Comparison of ENCODE assay signal across 19 mouse cellular contexts in the genomic region with DNA sequence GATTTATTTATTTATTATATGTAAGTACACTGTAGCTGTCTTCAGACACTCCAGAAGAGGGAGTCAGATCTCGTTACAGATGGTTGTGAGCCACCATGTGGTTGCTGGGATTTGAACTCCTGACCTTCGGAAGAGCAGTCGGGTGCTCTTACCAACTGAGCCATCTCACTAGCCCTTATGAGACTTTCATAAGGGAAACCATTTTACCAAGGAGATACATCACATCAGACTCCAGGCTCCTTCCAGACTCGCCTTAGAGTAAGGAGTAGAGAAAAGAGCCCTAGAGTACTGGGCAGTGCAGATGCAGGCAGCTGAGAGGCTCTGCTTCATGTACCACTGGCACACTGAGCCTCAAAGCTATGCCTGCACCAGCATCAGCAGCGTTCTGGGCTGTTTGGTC. TPM values are rescaled to one million over a fixed set of nuclear protein-coding genes. Genes with fewer than 3 reads are reported as not detected.
DNase-seq lines count a peak whose midpoint lies in the region; ATAC-seq and TF ChIP-seq lines count a peak whose summit lies in the region.
"Not testable (repeated sequence)": the region's sequence is repeated elsewhere in the genome, so short reads cannot be mapped to it uniquely, and the experiment has no call there.
"Had no signal": no experiment of that assay in that cellular context is flagged by ENCODE, and none has a peak within 500 bp of the region (broad histone marks: within the 10 kb centered on the region; RNA-seq: fewer than 3 reads in every experiment).

No protein-coding gene starts in this region.

- TF ChIP-seq POLR2A in MEL (IDR thresholded peaks at IDR 0.05; ENCODE audit: control insufficient read depth in 1 of 2, insufficient read depth in 1 of 2, low read depth in 1 of 2, low read length in 2 of 2, poor library complexity in 1 of 2) = not testable (repeated sequence)

- not testable (repeated sequence) for H3K9me3 ChIP-seq in MEL (replicated peaks; ENCODE audit: insufficient read depth, low read length); embryonic facial prominence, embryonic 13.5 days; heart, embryonic 10.5 days; heart, embryonic 13.5 days; heart, embryonic 16.5 days (replicated peaks; ENCODE audit: control insufficient read depth, low read length); limb, embryonic 11.5 days (ENCODE audit: control insufficient read depth, low read length); neural tube, embryonic 13.5 days

- not testable (repeated sequence) for H3K36me3 ChIP-seq in MEL (ENCODE audit: control insufficient read depth in 1 of 2, insufficient read depth in 2 of 2, low read length in 2 of 2); embryonic facial prominence, embryonic 13.5 days; heart, embryonic 10.5 days; heart, embryonic 13.5 days; heart, embryonic 16.5 days (ENCODE audit: control insufficient read depth, insufficient read depth); limb, embryonic 11.5 days (ENCODE audit: control insufficient read depth, insufficient read depth, low read length); neural tube, embryonic 13.5 days

- not testable (repeated sequence) for ATAC-seq in embryonic facial prominence, embryonic 13.5 days (ENCODE audit: insufficient number of reproducible peaks, insufficient read depth, low FRiP score, low TSS enrichment, low read depth); heart, embryonic 13.5 days (ENCODE audit: extremely low read depth, insufficient number of reproducible peaks, low FRiP score, low TSS enrichment); heart, embryonic 16.5 days (replicated peaks; ENCODE audit: extremely low read depth, insufficient read depth, low FRiP score); limb, embryonic 11.5 days (ENCODE audit: insufficient number of reproducible peaks, low FRiP score, low TSS enrichment, low read depth); neural tube, embryonic 13.5 days (ENCODE audit: low read depth)

- H3K27me3 ChIP-seq in MEL (ENCODE audit: control insufficient read depth in 1 of 2, insufficient read depth in 2 of 2, low read length in 2 of 2); embryonic facial prominence, embryonic 13.5 days; heart, embryonic 10.5 days (ENCODE audit: insufficient read depth, poor library complexity, severe bottlenecking); heart, embryonic 13.5 days (replicated peaks); heart, embryonic 16.5 days (ENCODE audit: control insufficient read depth, insufficient read depth, low read length); limb, embryonic 11.5 days (ENCODE audit: control insufficient read depth, insufficient read depth, low read length); neural tube, embryonic 13.5 days: not testable (repeated sequence)

- 43% methylated on average over 5 of the region's 5 CpGs for WGBS in embryonic facial prominence, embryonic 13.5 days
- WGBS in heart, embryonic 10.5 days = 46% methylated on average over 5 of the region's 5 CpGs
- 49% methylated on average over 5 of the region's 5 CpGs for whole genome bisulfite sequencing in heart, embryonic 13.5 days
- WGBS in heart, embryonic 16.5 days = 41% methylated on average over 5 of the region's 5 CpGs
- 37% methylated on average over 5 of the region's 5 CpGs for WGBS in limb, embryonic 11.5 days
- WGBS in neural tube, embryonic 13.5 days = 60% methylated on average over 5 of the region's 5 CpGs

- not testable (repeated sequence) for H3K27ac ChIP-seq in MEL (ENCODE audit: control insufficient read depth, low read depth, low read length); limb, embryonic 11.5 days (replicated peaks; ENCODE audit: low read depth, low read length)
- 0 out of 2 replicates have a peak overlapping the region, but pooled peaks have one; percentile 16 for H3K27ac ChIP-seq in embryonic facial prominence, embryonic 13.5 days
- peak overlapping the region; percentile 79 for H3K27ac ChIP-seq in heart, embryonic 10.5 days
- H3K27ac ChIP-seq in heart, embryonic 13.5 days (replicated peaks) = peak overlapping the region; percentile 88
- peak overlapping the region; percentile 81 for H3K27ac ChIP-seq in heart, embryonic 16.5 days (ENCODE audit: low read length)
- peak overlapping the region; percentile 42; the same call in 1 of the 2 replicates for H3K27ac ChIP-seq in neural tube, embryonic 13.5 days (replicated peaks)

- TF ChIP-seq RAD21 in MEL (IDR thresholded peaks at IDR 0.05; ENCODE audit: low read depth, low read length) = not testable (repeated sequence)

- H3K79me2 ChIP-seq in MEL (ENCODE audit: control insufficient read depth, insufficient read depth, low read length, poor library complexity) = not testable (repeated sequence)

- not testable (repeated sequence) for H3K4me2 ChIP-seq in embryonic facial prominence, embryonic 13.5 days; heart, embryonic 13.5 days; heart, embryonic 16.5 days (ENCODE audit: low read depth, low read length); limb, embryonic 11.5 days (ENCODE audit: low read depth, severe bottlenecking); neural tube, embryonic 13.5 days

- DNase-seq in MEL (ENCODE audit: low read depth, low spot score); heart, embryonic 10.5 days (ENCODE audit: low spot score): not testable (repeated sequence)
- DNase-seq in limb, embryonic 11.5 days (ENCODE audit: low spot score) = peak; percentile 36

- H3K4me1 ChIP-seq in MEL (ENCODE audit: control insufficient read depth in 1 of 2, insufficient read depth in 2 of 2, low read length in 2 of 2) = not testable (repeated sequence)
- H3K4me1 ChIP-seq in embryonic facial prominence, embryonic 13.5 days = peaks cover 25% of the 10 kb centered on the region
- H3K4me1 ChIP-seq in heart, embryonic 10.5 days = peaks cover 73% of the 10 kb centered on the region
- H3K4me1 ChIP-seq in heart, embryonic 13.5 days = peaks cover 73% of the 10 kb centered on the region
- peaks cover 60% of the 10 kb centered on the region for H3K4me1 ChIP-seq in heart, embryonic 16.5 days (ENCODE audit: control insufficient read depth, insufficient read depth, low read length)
- peaks cover 10% of the 10 kb centered on the region; the same call in 1 of the 2 replicates for H3K4me1 ChIP-seq in limb, embryonic 11.5 days (ENCODE audit: control insufficient read depth, insufficient read depth, low read length)
- H3K4me1 ChIP-seq in neural tube, embryonic 13.5 days (replicated peaks) = peaks cover 54% of the 10 kb centered on the region

- not testable (repeated sequence) for H3K9ac ChIP-seq in MEL (ENCODE audit: control insufficient read depth, low read depth, low read length, poor library complexity, severe bottlenecking); embryonic facial prominence, embryonic 13.5 days; limb, embryonic 11.5 days (ENCODE audit: low read length); neural tube, embryonic 13.5 days
- H3K9ac ChIP-seq in heart, embryonic 13.5 days = peak overlapping the region; percentile 37; the same call in 1 of the 2 replicates
- H3K9ac ChIP-seq in heart, embryonic 16.5 days (ENCODE audit: low read length) = 0 out of 2 replicates have a peak overlapping the region, but pooled peaks have one; percentile 13

- TF ChIP-seq CTCF in MEL (IDR thresholded peaks at IDR 0.05 in 2 of 3, conservative IDR thresholded peaks at IDR 0.05 in 1 of 3; ENCODE audit: control insufficient read depth in 1 of 3, insufficient read depth in 1 of 3, low read depth in 2 of 3, low read length in 3 of 3, poor library complexity in 1 of 3, severe bottlenecking in 1 of 3) = not testable (repeated sequence)

- TF ChIP-seq EP300 in MEL (IDR thresholded peaks at IDR 0.05; ENCODE audit: low read depth in 1 of 2, low read length in 2 of 2) = not testable (repeated sequence)

- H3K4me3 ChIP-seq in MEL (ENCODE audit: control insufficient read depth in 1 of 2, insufficient read depth in 1 of 2, low read depth in 2 of 2, low read length in 2 of 2); embryonic facial prominence, embryonic 13.5 days; heart, embryonic 10.5 days; heart, embryonic 13.5 days; heart, embryonic 16.5 days (ENCODE audit: low read length); limb, embryonic 11.5 days (ENCODE audit: low read depth, low read length); neural tube, embryonic 13.5 days: not testable (repeated sequence)

RNA-seq across cellular contexts. Expression of a gene that starts 10.0 kb away (rescaled TPM):
- total RNA-seq in MEL (2012; rRNA removed) = not detected in 2 replicates
- polyA plus RNA-seq in MEL (2012; ENCODE audit: insufficient read depth in 1 of 2, insufficient read length in 2 of 2, low read depth in 1 of 2, low replicate concordance in 2 of 2, missing spikeins in 1 of 2) = not detected
- 1.3 and 10.3 TPM in 2 replicates for polyA plus RNA-seq in embryonic facial prominence, embryonic 13.5 days (2015; fragmentation: Nextera tagmentation; extraction: Ambion mirVana)
- 6,952 and 8,117 TPM in 2 replicates for polyA plus RNA-seq in heart, embryonic 10.5 days (2016; fragmentation: Nextera tagmentation; extraction: Ambion mirVana)
- 4,508 and 5,229 TPM in 2 replicates for polyA plus RNA-seq in heart, embryonic 13.5 days (2015; fragmentation: Nextera tagmentation; extraction: Ambion mirVana)
- 3,470 and 5,161 TPM in 2 replicates for polyA plus RNA-seq in heart, embryonic 16.5 days (2015; fragmentation: Nextera tagmentation; extraction: Ambion mirVana)
- polyA plus RNA-seq in limb, embryonic 11.5 days (2014; fragmentation: Nextera tagmentation; extraction: Ambion mirVana) = 2.2 and 3.6 TPM in 2 replicates
- 1.7 and 3.5 TPM in 2 replicates for polyA plus RNA-seq in neural tube, embryonic 13.5 days (2015; fragmentation: Nextera tagmentation; extraction: Ambion mirVana)
- total RNA-seq: adrenal gland, adult 2 months; adrenal gland, postnatal 14 days; common myeloid progenitor, adult 5-6 weeks; G1E; gastrocnemius, adult 18-20 months; gastrocnemius, postnatal 10 days; gastrocnemius, postnatal 36 days; granulocyte monocyte progenitor cell, adult 5-6 weeks; hindbrain, postnatal 0 days had no signal
- polyA plus RNA-seq: cerebellum, adult 2 months; G1E; hindbrain, embryonic 14.5 days; hindbrain, postnatal 0 days; inflammation-experienced regulatory T-cells, adult 6 months had no signal

RNA-seq across cellular contexts. Expression of a gene that starts 10.5 kb away (rescaled TPM):
- total RNA-seq in MEL (2012; rRNA removed) = 285 and 366 TPM in 2 replicates
- 100 to 1,000 TPM in 1 of 2 experiments, not detected in 1; 261 TPM for polyA plus RNA-seq in MEL (2012; ENCODE audit: insufficient read depth in 1 of 2, insufficient read length in 2 of 2, low read depth in 1 of 2, low replicate concordance in 2 of 2, missing spikeins in 1 of 2)
- 110 and 138 TPM in 2 replicates for polyA plus RNA-seq in embryonic facial prominence, embryonic 13.5 days (2015; fragmentation: Nextera tagmentation; extraction: Ambion mirVana)
- polyA plus RNA-seq in heart, embryonic 10.5 days (2016; fragmentation: Nextera tagmentation; extraction: Ambion mirVana) = 140 and 162 TPM in 2 replicates
- polyA plus RNA-seq in heart, embryonic 13.5 days (2015; fragmentation: Nextera tagmentation; extraction: Ambion mirVana) = 109 and 127 TPM in 2 replicates
- 113 and 115 TPM in 2 replicates for polyA plus RNA-seq in heart, embryonic 16.5 days (2015; fragmentation: Nextera tagmentation; extraction: Ambion mirVana)
- polyA plus RNA-seq in limb, embryonic 11.5 days (2014; fragmentation: Nextera tagmentation; extraction: Ambion mirVana) = 103 and 111 TPM in 2 replicates
- 52.2 and 59.0 TPM in 2 replicates for polyA plus RNA-seq in neural tube, embryonic 13.5 days (2015; fragmentation: Nextera tagmentation; extraction: Ambion mirVana)

RNA-seq across cellular contexts. Expression of a gene that starts 26.8 kb away (rescaled TPM):
- not detected in 2 replicates for total RNA-seq in MEL (2012; rRNA removed)
- polyA plus RNA-seq in MEL (2012; ENCODE audit: insufficient read depth in 1 of 2, insufficient read length in 2 of 2, low read depth in 1 of 2, low replicate concordance in 2 of 2, missing spikeins in 1 of 2) = under 1 TPM in 1 of 2 experiments, not detected in 1; 0.10 TPM
- polyA plus RNA-seq in embryonic facial prominence, embryonic 13.5 days (2015; fragmentation: Nextera tagmentation; extraction: Ambion mirVana) = 32.9 and 38.7 TPM in 2 replicates
- 22.4 and 25.7 TPM in 2 replicates for polyA plus RNA-seq in heart, embryonic 10.5 days (2016; fragmentation: Nextera tagmentation; extraction: Ambion mirVana)
- polyA plus RNA-seq in heart, embryonic 13.5 days (2015; fragmentation: Nextera tagmentation; extraction: Ambion mirVana) = 32.3 and 36.1 TPM in 2 replicates
- polyA plus RNA-seq in heart, embryonic 16.5 days (2015; fragmentation: Nextera tagmentation; extraction: Ambion mirVana) = 35.7 and 36.5 TPM in 2 replicates
- 5.3 and 7.2 TPM in 2 replicates for polyA plus RNA-seq in limb, embryonic 11.5 days (2014; fragmentation: Nextera tagmentation; extraction: Ambion mirVana)
- 23.6 and 24.7 TPM in 2 replicates for polyA plus RNA-seq in neural tube, embryonic 13.5 days (2015; fragmentation: Nextera tagmentation; extraction: Ambion mirVana)
- total RNA-seq: common myeloid progenitor, adult 5-6 weeks; G1E; granulocyte monocyte progenitor cell, adult 5-6 weeks had no signal
- polyA plus RNA-seq: G1E had no signal

RNA-seq across cellular contexts. Expression of a gene that starts 50.7 kb away (rescaled TPM):
- total RNA-seq in MEL (2012; rRNA removed) = 5.4 TPM in 2 replicates
- polyA plus RNA-seq in MEL (2012; ENCODE audit: insufficient read depth in 1 of 2, insufficient read length in 2 of 2, low read depth in 1 of 2, low replicate concordance in 2 of 2, missing spikeins in 1 of 2) = 10 to 100 TPM in 1 of 2 experiments, not detected in 1; 18.3 TPM
- polyA plus RNA-seq in embryonic facial prominence, embryonic 13.5 days (2015; fragmentation: Nextera tagmentation; extraction: Ambion mirVana) = 11.4 and 13.6 TPM in 2 replicates
- 8.9 and 11.1 TPM in 2 replicates for polyA plus RNA-seq in heart, embryonic 10.5 days (2016; fragmentation: Nextera tagmentation; extraction: Ambion mirVana)
- polyA plus RNA-seq in heart, embryonic 13.5 days (2015; fragmentation: Nextera tagmentation; extraction: Ambion mirVana) = 5.8 and 6.9 TPM in 2 replicates
- 6.2 and 6.4 TPM in 2 replicates for polyA plus RNA-seq in heart, embryonic 16.5 days (2015; fragmentation: Nextera tagmentation; extraction: Ambion mirVana)
- polyA plus RNA-seq in limb, embryonic 11.5 days (2014; fragmentation: Nextera tagmentation; extraction: Ambion mirVana) = 6.4 and 6.6 TPM in 2 replicates
- 5.0 and 5.4 TPM in 2 replicates for polyA plus RNA-seq in neural tube, embryonic 13.5 days (2015; fragmentation: Nextera tagmentation; extraction: Ambion mirVana)

Comparison
In these comparisons a context has a peak if more than half of its experiments do, and no peak if none do; other contexts are left out.
1. RNA of a gene that starts 10.0 kb away (polyA plus RNA-seq): 6,952 to 8,117 TPM in heart, embryonic 10.5 days, 3,470 to 5,161 TPM in heart, embryonic 16.5 days and 4,508 to 5,229 TPM in heart, embryonic 13.5 days; 2.2 to 3.6 TPM in limb, embryonic 11.5 days, 1.7 to 3.5 TPM in neural tube, embryonic 13.5 days, 1.3 to 10.3 TPM in embryonic facial prominence, embryonic 13.5 days and not detected in MEL; every median in the first group is over 100 times any median in the second.